Mouse (Mus musculus): ENCODE measurements at regions not wholly inside any gene's neighbourhood (a gene's known extent, or its start where the extent isn't known, plus 50 kb on each side); places are given as distances from the start of the nearest gene placed in this dataset.
A peak's percentile ranks its signal among the peaks of the same experiment; 100 is the strongest.

DNA sequence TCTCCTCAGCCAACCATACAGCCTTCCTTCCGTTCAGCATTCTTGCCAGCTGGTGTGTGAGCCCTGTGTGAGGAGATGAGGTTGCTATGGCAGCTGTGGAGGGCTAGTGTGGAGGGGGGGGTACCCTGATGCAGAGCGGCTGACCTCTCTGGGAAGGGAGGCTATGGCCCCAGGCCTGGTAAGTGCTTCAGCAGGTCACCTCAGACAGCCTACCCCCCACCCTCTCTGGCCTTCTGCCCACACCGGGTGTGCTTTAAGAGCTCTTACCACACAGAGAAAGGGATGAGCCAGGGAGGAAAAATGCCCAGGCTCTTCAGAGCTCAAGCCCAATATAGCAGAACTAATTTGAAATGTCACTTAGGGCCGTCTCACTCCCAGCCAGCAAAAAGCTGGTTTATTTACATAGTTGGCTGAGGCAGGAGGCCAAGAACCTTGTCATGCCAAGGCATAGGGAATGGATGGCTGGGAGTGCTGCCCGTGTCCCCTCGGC is 69.1 kb upstream of the Pja1 start:
- DNase-seq, result no peak

DNA sequence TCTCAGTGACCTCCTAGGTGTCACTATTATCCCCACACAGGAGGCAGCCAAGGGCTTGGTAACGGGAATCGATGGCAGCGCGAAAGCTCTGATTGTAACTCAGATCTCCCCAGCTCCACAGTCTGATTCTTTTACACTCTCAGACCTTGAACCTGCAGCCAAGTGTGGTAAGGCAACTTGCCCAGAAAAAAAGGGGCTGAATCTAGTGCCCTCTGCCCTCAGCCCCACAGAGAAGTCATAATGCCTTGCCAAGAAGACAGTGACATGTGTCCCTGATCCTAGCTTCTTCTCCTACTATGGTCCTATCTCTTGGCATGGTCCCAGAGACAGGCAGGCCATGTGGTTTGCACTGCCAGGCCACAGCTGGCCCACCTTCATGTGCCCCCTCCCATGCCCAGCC is 68.6 kb upstream of the Pja1 start:
- no peak for DNase-seq

DNA sequence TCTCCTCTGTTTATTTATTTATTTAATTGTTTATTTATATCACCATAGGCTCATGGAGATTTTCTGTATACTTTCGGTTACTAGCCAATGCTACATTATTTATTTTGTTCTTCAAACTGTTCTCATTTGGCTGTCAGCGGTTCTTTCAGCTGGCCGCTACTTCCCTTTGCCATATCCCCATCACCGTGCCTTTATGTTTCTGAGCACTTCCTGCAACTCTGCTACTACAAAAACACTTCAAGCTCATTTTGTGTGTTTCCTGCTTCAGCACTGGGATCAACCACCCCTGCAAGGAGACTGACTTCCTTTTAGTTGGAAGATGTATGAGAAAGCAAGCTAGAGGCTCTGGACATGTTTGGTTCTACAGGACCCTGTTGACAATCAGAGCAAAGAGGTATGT is 66.7 kb upstream of the Pja1 start:
- no peak for DNase-seq

GRCm38 (mm10) chrX:99534922-99535321 is 63.8 kb upstream of the Pja1 start:
- DNase-seq, result no peak

GRCm38 (mm10) chrX:99531154-99531553 is 60.1 kb upstream of the Pja1 start:
- peak in 1 of 2 experiments; percentile 8 for DNase-seq

DNA sequence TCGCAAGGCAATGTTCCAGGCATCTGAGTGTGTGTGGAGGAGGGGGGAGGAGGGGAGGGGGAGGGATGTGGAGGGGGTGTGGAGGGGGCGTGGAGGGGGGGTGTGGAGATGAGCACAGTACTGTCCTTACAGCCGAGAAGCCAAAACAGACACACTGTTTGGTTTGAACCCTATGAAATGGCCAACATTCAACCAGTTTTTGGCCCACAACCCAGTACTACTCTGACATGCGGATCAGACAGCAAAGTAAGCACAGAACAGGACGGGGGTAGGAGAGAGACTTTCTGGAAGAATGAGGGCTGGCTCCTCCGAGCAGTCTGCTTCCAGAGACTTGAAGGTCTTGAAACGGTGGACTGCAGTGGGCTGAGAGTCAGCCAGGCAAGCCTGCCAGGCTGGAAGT is 59.4 kb upstream of the Pja1 start:
- no peak for DNase-seq

GRCm38 (mm10) chrX:99523306-99523705 is 52.2 kb upstream of the Pja1 start:
- DNase-seq, result no peak

DNA sequence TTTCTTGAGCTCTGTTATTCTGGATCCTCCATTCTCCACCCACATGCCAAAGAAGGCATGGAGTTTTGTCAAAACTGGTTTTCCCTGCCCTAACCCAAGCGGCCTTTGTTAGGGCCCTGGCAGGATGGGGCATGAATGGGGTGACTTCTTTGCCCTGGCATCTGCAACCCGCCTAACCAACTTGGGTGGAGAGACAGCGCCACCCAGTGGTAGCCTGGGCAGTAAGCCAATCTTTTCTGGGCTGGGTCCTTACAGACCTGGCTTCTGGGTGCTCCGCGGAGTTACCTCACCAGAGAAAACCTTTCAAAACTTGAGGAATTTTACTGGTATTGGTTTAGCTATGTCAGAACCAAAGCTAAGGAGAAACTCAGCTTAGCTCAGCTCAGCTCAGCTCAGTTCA is 51.8 kb upstream of the Pja1 start:
- peak; percentile 57 to 78 for DNase-seq

GRCm38 (mm10) chrX:99522289-99522688 is 51.2 kb upstream of the Pja1 start:
- no peak for DNase-seq

GRCm38 (mm10) chrX:99521866-99522265 is 50.8 kb upstream of the Pja1 start:
- no peak for DNase-seq
